Mouse (Mus musculus) G1E (cell line): ENCODE measurements at regions not wholly inside any gene's neighbourhood (a gene's known extent, or its start where the extent isn't known, plus 50 kb on each side); places are given as distances from the start of the nearest gene placed in this dataset.

Source experiments
- CTCF ChIP-seq: IDR thresholded peaks from 2 replicates; pipeline ENCODE4 v1.5.1; 2012; ENCODE audit warnings: low read depth, low read length, inconsistent platforms, mixed read lengths
- GATA1 ChIP-seq: IDR thresholded peaks from 2 replicates; pipeline ENCODE4 v1.6.1; 2012; ENCODE audit warnings: borderline replicate concordance, low read length, inconsistent platforms, mixed read lengths
- GATA2 ChIP-seq: IDR thresholded peaks from 2 replicates; pipeline ENCODE4 v1.6.1; 2012; ENCODE audit warnings: low read depth, low read length, inconsistent platforms, borderline replicate concordance
- POLR2AphosphoS5 ChIP-seq: IDR thresholded peaks from 2 replicates; pipeline ENCODE4 v1.6.1; 2012; ENCODE audit warnings: low read depth, low read length, inconsistent platforms; ENCODE audit not compliant: insufficient replicate concordance
- TAL1 ChIP-seq: conservative IDR thresholded peaks from 2 replicates; pipeline ENCODE4 v1.6.1; 2012; ENCODE audit warnings: low read depth, low read length, inconsistent platforms, mixed read lengths

- no peak for TF ChIP-seq CTCF
- TF ChIP-seq GATA2 = no peak
- TF ChIP-seq TAL1 = no peak
- TF ChIP-seq POLR2AphosphoS5 = no peak
- no peak for TF ChIP-seq GATA1
Observed at GRCm38 (mm10) chr14:114106786-114107185, 792.4 kb downstream of the Tpm3-rs7 start.
